Mouse (Mus musculus) embryonic facial prominence, embryonic 15.5 days (tissue): Measurements from ENCODE around the gene Nrm. TPM values are rescaled to one million over a fixed set of nuclear protein-coding genes. Genes with fewer than 3 reads are reported as not detected.

Source experiments
- ATAC-seq: fragments of 200-750 bp; cut with Nextera tagmentation; 2 replicates; pipeline ENCODE4 v1.8.0; 2017; ENCODE audit warnings: low read depth, moderate TSS enrichment; ENCODE audit not compliant: insufficient number of reproducible peaks, low FRiP score, low TSS enrichment
- H3K27ac ChIP-seq: fragments of 300-500 bp; sonication (generic); replicated peaks from 2 replicates; pipeline ENCODE4 v1.5.1; 2015; ENCODE audit warnings: mild to moderate bottlenecking, inconsistent platforms
- H3K27me3 ChIP-seq: fragments of 300-500 bp; sonication (generic); 2 replicates; pipeline ENCODE4 v1.6.1; 2015; ENCODE audit warnings: inconsistent platforms
- H3K36me3 ChIP-seq: fragments of 300-500 bp; sonication (generic); 2 replicates; pipeline ENCODE4 v1.6.1; 2015; ENCODE audit warnings: mild to moderate bottlenecking, inconsistent platforms
- H3K4me1 ChIP-seq: fragments of 300-500 bp; sonication (generic); 2 replicates; pipeline ENCODE4 v1.6.1; 2015; ENCODE audit warnings: inconsistent platforms
- H3K4me2 ChIP-seq: fragments of 300-500 bp; sonication (generic); replicated peaks from 2 replicates; pipeline ENCODE4 v1.6.1; 2015; ENCODE audit warnings: mild to moderate bottlenecking, inconsistent platforms
- H3K4me3 ChIP-seq: fragments of 300-500 bp; sonication (generic); replicated peaks from 2 replicates; pipeline ENCODE4 v1.5.1; 2015; ENCODE audit warnings: mild to moderate bottlenecking, inconsistent platforms
- H3K9ac ChIP-seq: fragments of 300-500 bp; sonication (generic); 2 replicates; pipeline ENCODE4 v1.6.1; 2015; ENCODE audit warnings: inconsistent platforms
- H3K9me3 ChIP-seq: fragments of 300-500 bp; sonication (generic); replicated peaks from 2 replicates; pipeline ENCODE4 v1.6.1; 2016; ENCODE audit warnings: inconsistent platforms
- WGBS: fragments of 180-500 bp; shearing (Covaris S2); methylation state at CpG from one replicate; pipeline ENCODE4 v1.1.7; 2015; 5-methylcytosine and 5-hydroxymethylcytosine counted together
- polyA plus RNA-seq: library from polyadenylated mRNA; unstranded; fragments of >200 nt; fragmentation: Nextera tagmentation; extraction: Ambion mirVana; gene quantifications from 2 replicates; pipeline ENCODE4 v1.2.1, GENCODE M21; 2015

The Nrm gene
- polyA plus RNA-seq, 1 experiment from 2014 or later = 53.2 TPM

DNA sequence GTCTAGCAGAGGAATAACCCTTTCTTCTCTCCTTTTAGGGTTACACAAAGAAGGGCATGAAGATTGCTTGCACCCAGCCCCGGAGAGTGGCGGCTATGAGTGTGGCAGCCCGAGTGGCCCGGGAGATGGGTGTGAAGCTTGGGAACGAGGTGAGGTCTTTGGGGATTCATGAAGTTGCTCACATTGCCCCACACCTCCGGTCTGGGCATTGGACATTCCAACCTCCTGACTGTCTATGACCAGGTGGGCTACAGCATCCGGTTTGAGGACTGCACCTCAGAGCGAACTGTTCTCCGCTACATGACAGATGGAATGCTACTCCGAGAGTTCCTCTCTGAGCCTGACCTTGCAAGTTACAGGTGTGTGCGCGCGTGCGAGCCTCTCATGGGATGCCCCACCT, 22.7 kb downstream of the Nrm start:
- Histone ChIP-seq H3K9ac (no peak overlapping the region), H3K9me3 (no peaks in the 10 kb centered on the region), H3K4me3 (no peak overlapping the region), H3K4me1 (peaks cover 13% of the 10 kb centered on the region), H3K27me3 (no peaks in the 10 kb centered on the region), H3K27ac (no peak overlapping the region), H3K36me3 (peaks cover 68% of the 10 kb centered on the region), H3K4me2 (no peak overlapping the region)
- 94% methylated on average over 14 of the region's 14 CpGs for WGBS
- no peak for ATAC-seq

- no peak overlapping the region for H3K27ac ChIP-seq
- no peak overlapping the region for H3K4me2 ChIP-seq
- H3K9me3 ChIP-seq = no peaks in the 10 kb centered on the region
- no peak overlapping the region for H3K4me3 ChIP-seq
- H3K9ac ChIP-seq = no peak overlapping the region
- no peaks in the 10 kb centered on the region for H3K4me1 ChIP-seq
- peaks cover 88% of the 10 kb centered on the region for H3K36me3 ChIP-seq
- no peaks in the 10 kb centered on the region for H3K27me3 ChIP-seq
- 78% methylated on average over 11 of the region's 17 CpGs for WGBS
- no peak for ATAC-seq
Measured at GRCm38 (mm10) chr17:35887725-35888124, 26.6 kb downstream of the Nrm start.

- H3K4me2 ChIP-seq = peak within 1 kb of the TSS; percentile 99
- peak within 1 kb of the TSS; percentile 64 for H3K4me3 ChIP-seq
- H3K9me3 ChIP-seq = no peaks in the 10 kb centered on the region
- H3K4me1 ChIP-seq = peaks cover 18% of the 10 kb centered on the region
- peaks cover 50% of the 10 kb centered on the region for H3K36me3 ChIP-seq
- no peaks in the 10 kb centered on the region for H3K27me3 ChIP-seq
- under 1% methylated on average over 86 of the region's 86 CpGs for WGBS
- peak within 1 kb of the TSS; percentile 75 for H3K9ac ChIP-seq
- H3K27ac ChIP-seq = peak within 1 kb of the TSS; percentile 89
- ATAC-seq = peak; percentile 94
Measured at GRCm38 (mm10) chr17:35896781-35897643, 35.9 kb downstream of the Nrm start, which contains the start of gene 2310061I04Rik. Gene 2310061I04Rik, minus strand, starts transcription at chr17:35897431.

- H3K4me3 ChIP-seq = peak overlapping the region; percentile 64
- ATAC-seq = peak; percentile 11; the same call in 1 of the 2 replicates
- no peaks in the 10 kb centered on the region for H3K9me3 ChIP-seq
- peak overlapping the region; percentile 19; the same call in 1 of the 2 replicates for H3K9ac ChIP-seq
- H3K36me3 ChIP-seq = peaks cover 45% of the 10 kb centered on the region
- H3K27ac ChIP-seq = 0 out of 2 replicates have a peak overlapping the region, but pooled peaks have one; percentile 34
- peak overlapping the region; percentile 99 for H3K4me2 ChIP-seq
- H3K4me1 ChIP-seq = peaks cover 18% of the 10 kb centered on the region
- H3K27me3 ChIP-seq = no peaks in the 10 kb centered on the region
- 38% methylated on average over 23 of the region's 23 CpGs for WGBS
Measured at GRCm38 (mm10) chr17:35897644-35898573, 36.8 kb downstream of the Nrm start.

DNA sequence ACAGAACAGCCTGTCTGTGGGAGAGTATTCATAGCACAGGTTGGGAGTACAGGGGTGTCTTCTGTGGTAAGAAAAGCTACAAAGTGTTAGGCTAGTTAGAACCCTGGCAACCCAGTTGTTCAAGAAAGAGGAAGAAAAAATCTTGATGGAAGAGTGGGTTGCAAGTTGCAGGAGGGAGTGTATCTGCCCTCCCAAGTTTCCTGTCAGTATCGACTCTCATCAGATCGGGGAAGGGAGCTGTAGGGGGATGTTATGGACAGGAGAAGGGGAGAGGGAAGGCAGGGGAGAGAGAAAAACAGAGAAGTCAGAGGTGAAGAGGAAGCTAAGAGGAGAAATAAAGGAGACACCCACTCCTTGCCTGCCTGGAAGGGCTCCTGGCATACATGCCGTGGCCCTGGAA, 39.5 kb downstream of the Nrm start:
- Histone ChIP-seq H3K4me2 (no peak overlapping the region), H3K4me1 (peaks cover 17% of the 10 kb centered on the region), H3K4me3 (no peak overlapping the region), H3K9ac (no peak overlapping the region), H3K27ac (no peak overlapping the region), H3K9me3 (no peaks in the 10 kb centered on the region), H3K27me3 (no peaks in the 10 kb centered on the region), H3K36me3 (peaks cover 47% of the 10 kb centered on the region)
- ATAC-seq = no peak
- WGBS = 86% methylated on average over 3 of the region's 3 CpGs

DNA sequence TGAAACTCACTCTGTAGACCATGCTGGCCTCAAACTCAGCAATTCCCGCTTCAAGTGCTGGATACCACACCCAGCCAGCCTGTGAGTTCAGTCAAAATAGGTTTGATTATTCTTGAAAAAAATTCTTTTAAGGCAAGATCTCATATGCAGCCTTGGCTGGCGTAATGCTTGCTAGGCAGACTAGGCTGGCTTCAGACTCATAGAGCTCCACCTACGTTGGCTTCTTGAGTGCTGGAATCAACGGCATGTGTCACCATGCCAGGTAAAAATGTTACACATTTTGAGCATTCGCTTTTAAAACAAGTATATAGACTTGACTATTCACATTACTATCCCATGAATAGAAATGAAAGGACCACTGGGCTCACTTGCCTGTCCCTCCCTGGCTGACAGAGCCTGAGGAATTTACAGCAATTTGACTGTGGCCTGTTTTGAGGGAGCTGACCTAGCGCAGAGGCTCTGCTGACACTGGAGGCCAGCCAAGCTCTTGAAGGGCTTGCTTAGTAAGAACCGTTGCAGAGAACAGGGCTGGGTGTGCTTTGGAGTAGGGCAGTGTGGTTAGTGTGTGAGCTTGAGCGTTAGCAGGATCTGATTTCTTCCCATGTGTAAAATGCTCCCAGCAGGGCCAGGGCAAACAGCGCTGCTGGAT, 42.3 kb downstream of the Nrm start:
- no peak for ATAC-seq
- H3K27ac ChIP-seq = 0 out of 2 replicates have a peak overlapping the region, but pooled peaks have one; percentile 48
- 86% methylated on average over 9 of the region's 9 CpGs for WGBS
- H3K4me2 ChIP-seq = no peak overlapping the region
- H3K36me3 ChIP-seq = peaks cover 63% of the 10 kb centered on the region
- H3K27me3 ChIP-seq = no peaks in the 10 kb centered on the region
- no peak overlapping the region for H3K9ac ChIP-seq
- H3K4me1 ChIP-seq = peaks cover 6% of the 10 kb centered on the region
- H3K4me3 ChIP-seq = no peak overlapping the region
- H3K9me3 ChIP-seq = no peaks in the 10 kb centered on the region

DNA sequence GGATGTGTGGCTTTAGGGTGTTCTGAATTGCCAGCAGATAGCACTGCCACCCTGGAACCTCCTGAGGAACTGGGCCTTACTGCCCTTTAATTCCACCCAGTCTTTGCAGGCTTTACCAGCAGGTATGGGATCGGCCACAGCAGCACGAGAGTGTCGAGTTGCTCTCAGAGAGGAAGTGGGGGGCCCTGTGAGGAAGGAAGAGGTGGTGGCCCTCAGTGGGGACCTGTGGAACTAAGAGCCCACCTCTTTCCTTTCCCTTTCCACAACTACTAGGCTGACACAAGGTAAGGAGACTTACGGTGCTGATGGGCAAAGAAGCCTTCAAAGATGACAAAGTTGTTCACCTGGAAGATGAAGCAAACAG, 42.9 kb downstream of the Nrm start:
- Histone ChIP-seq H3K4me2 (no peak overlapping the region), H3K36me3 (peaks cover 62% of the 10 kb centered on the region), H3K4me1 (peaks cover 11% of the 10 kb centered on the region), H3K4me3 (no peak overlapping the region), H3K9ac (no peak overlapping the region), H3K27ac (peak overlapping the region; percentile 48; the same call in 1 of the 2 replicates), H3K27me3 (no peaks in the 10 kb centered on the region), H3K9me3 (no peaks in the 10 kb centered on the region)
- 76% methylated on average over 4 of the region's 4 CpGs for WGBS
- no peak for ATAC-seq

- peaks cover 18% of the 10 kb centered on the region for H3K4me1 ChIP-seq
- H3K27me3 ChIP-seq = no peaks in the 10 kb centered on the region
- peaks cover 48% of the 10 kb centered on the region for H3K36me3 ChIP-seq
- no peak overlapping the region for H3K4me2 ChIP-seq
- no peak overlapping the region for H3K9ac ChIP-seq
- WGBS = 94% methylated on average over 1 of the region's 1 CpGs
- H3K9me3 ChIP-seq = no peaks in the 10 kb centered on the region
- H3K4me3 ChIP-seq = no peak overlapping the region
- ATAC-seq = no peak
- H3K27ac ChIP-seq = no peak overlapping the region
Measured at GRCm38 (mm10) chr17:35905587-35905986, 44.5 kb downstream of the Nrm start.

GRCm38 (mm10) chr17:35907609-35908008, 46.5 kb downstream of the Nrm start:
- Histone ChIP-seq H3K9me3 (no peaks in the 10 kb centered on the region), H3K4me3 (no peak overlapping the region), H3K36me3 (peaks cover 59% of the 10 kb centered on the region), H3K4me1 (peaks cover 18% of the 10 kb centered on the region), H3K4me2 (no peak overlapping the region), H3K27ac (no peak overlapping the region), H3K9ac (no peak overlapping the region), H3K27me3 (no peaks in the 10 kb centered on the region)
- 76% methylated on average over 2 of the region's 2 CpGs for WGBS
- no peak for ATAC-seq

- WGBS = 14% methylated on average over 20 of the region's 20 CpGs
- Histone ChIP-seq H3K4me1 (peaks cover 18% of the 10 kb centered on the region), H3K36me3 (peaks cover 54% of the 10 kb centered on the region), H3K4me2 (peak overlapping the region; percentile 82), H3K27ac (peak overlapping the region; percentile 80), H3K27me3 (no peaks in the 10 kb centered on the region), H3K9me3 (no peaks in the 10 kb centered on the region), H3K4me3 (peak overlapping the region; percentile 76), H3K9ac (peak overlapping the region; percentile 62)
- ATAC-seq = 0 out of 2 replicates have a peak, but pooled peaks have one; percentile 28
Measured at GRCm38 (mm10) chr17:35909186-35909918, 48.2 kb downstream of the Nrm start.
